Mouse (Mus musculus): ENCODE data around the gene Il13ra2.
"Not testable (repeated sequence)": the region's sequence is repeated elsewhere in the genome, so short reads cannot be mapped to it uniquely, and the experiment has no call there.

Il13ra2 gene

DNA sequence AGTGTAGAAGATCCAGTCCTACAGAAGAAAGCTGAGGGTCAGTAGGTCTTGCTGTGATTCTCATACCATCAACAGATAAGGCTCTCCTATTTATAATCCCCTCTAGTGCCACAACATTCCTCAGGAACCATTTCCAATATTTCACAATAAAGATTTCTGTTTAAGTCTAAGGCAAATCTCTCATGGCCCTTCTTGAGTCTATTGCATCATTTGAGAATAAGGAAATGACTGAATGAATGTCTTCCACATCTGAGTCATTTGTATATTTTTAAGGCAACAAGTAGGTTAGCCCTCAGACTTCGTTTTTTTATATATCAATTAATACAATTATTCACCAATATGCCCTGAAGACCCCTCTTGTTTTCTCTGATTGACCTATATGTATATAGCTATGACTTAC is at the start of gene Il13ra2:
Gene Il13ra2, minus strand, starts transcription at position 64 of the 400 bp plus-strand sequence.
- DNase-seq (ENCODE audit: low spot score), result no peak

DNA sequence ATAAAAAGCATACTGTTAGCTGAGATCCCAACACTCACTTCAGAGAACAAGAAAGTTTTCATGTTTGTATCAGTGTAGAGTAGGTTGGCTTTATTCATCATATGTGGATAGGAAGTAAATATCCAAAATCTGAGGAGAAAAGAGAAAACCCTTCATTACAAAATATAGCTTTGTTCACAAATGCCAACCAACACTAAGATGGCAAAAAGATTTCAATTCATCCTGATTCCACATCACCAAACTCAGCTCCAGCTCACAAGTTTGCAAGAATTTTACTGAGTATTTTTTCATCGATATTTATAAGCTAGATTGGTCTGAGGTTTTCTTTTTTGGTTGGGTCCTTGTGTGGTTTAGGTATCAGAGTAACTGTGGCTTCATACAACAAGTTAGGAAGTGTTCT is 24.6 kb upstream of the Il13ra2 start, which contains the start of gene Vmn1r239-ps:
Gene Vmn1r239-ps, minus strand, starts transcription at position 101 of the 400 bp plus-strand sequence.
- DNase-seq (ENCODE audit: low spot score), result not testable (repeated sequence)

GRCm38 (mm10) chrX:147443386-147443785 is 14.4 kb upstream of the Il13ra2 start:
- DNase-seq (ENCODE audit: low spot score), result no peak

- DNase-seq (ENCODE audit: low spot score), result no peak
These were observed 6.4 kb upstream of the Il13ra2 start for GRCm38 (mm10) chrX:147435400-147435799.

GRCm38 (mm10) chrX:147429753-147430152 is 761 bp upstream of the Il13ra2 start:
- no peak for DNase-seq (ENCODE audit: low spot score)

DNA sequence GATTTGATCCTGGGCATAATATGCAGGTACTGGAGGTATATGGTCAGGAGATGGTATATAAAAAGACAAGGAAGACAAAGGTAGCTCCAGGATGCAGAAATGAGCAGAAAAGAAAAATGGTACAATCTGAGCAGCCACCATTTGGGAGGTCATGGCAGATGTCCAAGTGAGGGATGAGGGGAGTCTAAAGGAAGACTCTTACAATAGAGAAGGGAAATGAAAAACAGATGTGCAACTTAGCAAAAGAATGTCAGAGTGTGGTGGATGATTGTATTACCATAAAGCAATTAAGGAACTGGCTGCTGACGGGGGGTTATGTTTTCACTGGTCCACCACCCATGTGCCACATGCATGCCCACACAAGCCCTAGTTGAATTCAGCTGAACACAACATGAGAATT is 35.5 kb downstream of the Il13ra2 start:
- no peak for DNase-seq (ENCODE audit: low spot score)

GRCm38 (mm10) chrX:147349167-147349566 is 79.8 kb downstream of the Il13ra2 start:
- DNase-seq (ENCODE audit: low spot score), result no peak
